Mouse (Mus musculus) stomach, postnatal 0 days (tissue): ENCODE measurements at regions not wholly inside any gene's neighbourhood (a gene's known extent, or its start where the extent isn't known, plus 50 kb on each side); places are given as distances from the start of the nearest gene placed in this dataset.

Experiments used
- ATAC-seq: fragments of 200-750 bp; cut with Nextera tagmentation; 2 replicates; pipeline ENCODE4 v1.8.0; 2017; ENCODE audit not compliant: low FRiP score, low TSS enrichment
- DNase-seq: peaks from one replicate; pipeline ENCODE4 v3.0.0-alpha.2; 2016; ENCODE audit warnings: low spot score
- H3K27ac ChIP-seq: fragments of 300-500 bp; sonication (generic); replicated peaks from 2 replicates; pipeline ENCODE4 v1.5.1; 2014; ENCODE audit warnings: mild to moderate bottlenecking, control low read depth
- H3K27me3 ChIP-seq: fragments of 300-500 bp; sonication (generic); 2 replicates; pipeline ENCODE4 v1.6.1; 2014; ENCODE audit warnings: low read length; ENCODE audit not compliant: control insufficient read depth, insufficient read depth
- H3K36me3 ChIP-seq: fragments of 300-500 bp; sonication (generic); 2 replicates; pipeline ENCODE4 v1.6.1; 2014; ENCODE audit warnings: low read length, mixed read lengths; ENCODE audit not compliant: control insufficient read depth, insufficient read depth
- H3K4me1 ChIP-seq: fragments of 300-500 bp; sonication (generic); replicated peaks from 2 replicates; pipeline ENCODE4 v1.6.1; 2014; ENCODE audit warnings: antibody characterized with exemption; ENCODE audit not compliant: control insufficient read depth, insufficient read depth
- H3K4me2 ChIP-seq: fragments of 300-500 bp; sonication (generic); replicated peaks from 2 replicates; pipeline ENCODE4 v1.6.1; 2014; ENCODE audit warnings: low read depth, mild to moderate bottlenecking, control low read depth, moderate library complexity
- H3K4me3 ChIP-seq: fragments of 300-500 bp; sonication (generic); 2 replicates; pipeline ENCODE4 v1.5.1; 2014; ENCODE audit warnings: low read depth, low read length, control low read depth
- H3K9ac ChIP-seq: fragments of 300-500 bp; sonication (generic); 2 replicates; pipeline ENCODE4 v1.6.1; 2014; ENCODE audit warnings: mild to moderate bottlenecking, low read length, control low read depth, mixed read lengths
- H3K9me3 ChIP-seq: fragments of 300-500 bp; sonication (generic); 2 replicates; pipeline ENCODE4 v1.6.1; 2016; ENCODE audit warnings: low read length; ENCODE audit not compliant: control insufficient read depth
- CTCF ChIP-seq: IDR thresholded peaks from 2 replicates; pipeline ENCODE4 v1.5.1; 2016; ENCODE audit warnings: antibody characterized with exemption, low read depth, mild to moderate bottlenecking, moderate library complexity
- EP300 ChIP-seq: optimal IDR thresholded peaks from 2 replicates; pipeline ENCODE3; 2016; ENCODE audit warnings: antibody characterized with exemption
- WGBS: fragments of 180-500 bp; shearing (Covaris S2); extraction: QIAGEN DNeasy Blood & Tissue Kit; methylation state at CpG from one replicate; pipeline ENCODE4 v1.1.7; 2014; 5-methylcytosine and 5-hydroxymethylcytosine counted together

- H3K4me2 ChIP-seq, result no peak overlapping the region
- 16% methylated on average over 1 of the region's 1 CpGs for WGBS
- no peaks in the 10 kb centered on the region for H3K27me3 ChIP-seq
- no peaks in the 10 kb centered on the region for H3K9me3 ChIP-seq
- TF ChIP-seq EP300 (no peak), CTCF (no peak)
- no peak overlapping the region for H3K4me3 ChIP-seq
- no peaks in the 10 kb centered on the region for H3K36me3 ChIP-seq
- ATAC-seq (no peak), DNase-seq (no peak)
- H3K4me1 ChIP-seq, result no peaks in the 10 kb centered on the region
- H3K27ac ChIP-seq, result no peak overlapping the region
- no peak overlapping the region for H3K9ac ChIP-seq
Measured at GRCm38 (mm10) chr2:51285632-51286031, 136.7 kb upstream of the Rnd3 start.

- ATAC-seq, result no peak
- WGBS, result 47% methylated on average over 4 of the region's 4 CpGs
- H3K27ac ChIP-seq, result no peak overlapping the region
- no peak for DNase-seq
- H3K4me2 ChIP-seq, result no peak overlapping the region
- no peak overlapping the region for H3K9ac ChIP-seq
- TF ChIP-seq CTCF, result no peak
- no peak for TF ChIP-seq EP300
- H3K9me3 ChIP-seq, result no peaks in the 10 kb centered on the region
- no peaks in the 10 kb centered on the region for H3K4me1 ChIP-seq
- H3K36me3 ChIP-seq, result no peaks in the 10 kb centered on the region
- no peaks in the 10 kb centered on the region for H3K27me3 ChIP-seq
- H3K4me3 ChIP-seq, result no peak overlapping the region
Measured at GRCm38 (mm10) chr2:51284781-51285225, 135.9 kb upstream of the Rnd3 start.

GRCm38 (mm10) chr2:51279396-51280045 lies 130.6 kb upstream of the Rnd3 start:
- Histone ChIP-seq H3K27me3 (no peaks in the 10 kb centered on the region), H3K4me2 (no peak overlapping the region), H3K27ac (no peak overlapping the region), H3K4me1 (no peaks in the 10 kb centered on the region), H3K36me3 (no peaks in the 10 kb centered on the region), H3K9me3 (no peaks in the 10 kb centered on the region), H3K9ac (no peak overlapping the region), H3K4me3 (no peak overlapping the region)
- ATAC-seq (no peak), DNase-seq (no peak)
- 30% methylated on average over 5 of the region's 5 CpGs for WGBS
- TF ChIP-seq EP300 (no peak), CTCF (no peak)

- 29% methylated on average over 1 of the region's 1 CpGs for WGBS
- no peak overlapping the region for H3K27ac ChIP-seq
Measured at GRCm38 (mm10) chr2:51278824-51279223, 129.9 kb upstream of the Rnd3 start.

GRCm38 (mm10) chr2:51278356-51278755 lies 129.4 kb upstream of the Rnd3 start:
- ATAC-seq (no peak), DNase-seq (no peak)
- Histone ChIP-seq H3K9me3 (no peaks in the 10 kb centered on the region), H3K36me3 (no peaks in the 10 kb centered on the region), H3K9ac (no peak overlapping the region), H3K27me3 (no peaks in the 10 kb centered on the region), H3K4me3 (no peak overlapping the region), H3K27ac (no peak overlapping the region), H3K4me1 (no peaks in the 10 kb centered on the region), H3K4me2 (no peak overlapping the region)
- TF ChIP-seq CTCF (no peak), EP300 (no peak)
- WGBS, result 80% methylated on average over 4 of the region's 4 CpGs

More at GRCm38 (mm10) chr2:51278824-51279223, 129.9 kb upstream of the Rnd3 start:
- H3K9me3 ChIP-seq, result no peaks in the 10 kb centered on the region
- no peak overlapping the region for H3K9ac ChIP-seq
- ATAC-seq, result no peak
- no peaks in the 10 kb centered on the region for H3K36me3 ChIP-seq
- H3K4me2 ChIP-seq, result no peak overlapping the region
- DNase-seq, result no peak
- TF ChIP-seq EP300 (no peak), CTCF (no peak)
- H3K4me1 ChIP-seq, result no peaks in the 10 kb centered on the region
- H3K27me3 ChIP-seq, result no peaks in the 10 kb centered on the region
- H3K4me3 ChIP-seq, result no peak overlapping the region

GRCm38 (mm10) chr2:51276591-51276990 lies 127.7 kb upstream of the Rnd3 start:
- H3K36me3 ChIP-seq, result no peaks in the 10 kb centered on the region
- 61% methylated on average over 2 of the region's 2 CpGs for WGBS
- H3K9me3 ChIP-seq, result no peaks in the 10 kb centered on the region
- DNase-seq (no peak), ATAC-seq (no peak)
- TF ChIP-seq EP300 (no peak), CTCF (no peak)
- H3K27ac ChIP-seq, result no peak overlapping the region
- H3K4me3 ChIP-seq, result no peak overlapping the region
- no peak overlapping the region for H3K9ac ChIP-seq
- no peak overlapping the region for H3K4me2 ChIP-seq
- no peaks in the 10 kb centered on the region for H3K4me1 ChIP-seq
- no peaks in the 10 kb centered on the region for H3K27me3 ChIP-seq
